Mouse (Mus musculus) liver (tissue): Measurements from ENCODE around the gene Kcnh1.

Experiments
- DNase-seq: peaks from one replicate; pipeline ENCODE4 v3.0.0-alpha.2; 2020; ENCODE audit warnings: mixed read lengths

Kcnh1 gene

GRCm38 (mm10) chr1:192533016-192533415 lies 342.4 kb downstream of the Kcnh1 start:
- DNase-seq, result no peak

DNA sequence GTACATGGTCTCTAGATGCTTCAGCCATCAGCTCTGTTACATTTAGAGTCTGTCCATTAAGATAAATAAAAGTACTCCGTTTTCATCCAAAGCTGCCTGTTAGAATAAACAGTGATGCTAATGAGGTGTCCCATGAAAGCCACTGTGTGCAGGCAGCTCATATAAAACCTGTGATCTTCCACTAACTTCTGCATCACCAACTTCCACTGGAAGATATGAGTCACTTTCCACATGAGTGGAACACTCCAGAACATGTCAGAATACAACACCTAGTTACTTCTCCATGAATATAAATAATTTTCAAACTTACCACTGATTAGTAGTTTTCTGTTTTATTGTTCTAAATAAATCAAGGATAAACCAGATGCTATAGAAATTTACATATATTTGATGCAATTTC lies 345.9 kb downstream of the Kcnh1 start:
- DNase-seq, result no peak

DNA sequence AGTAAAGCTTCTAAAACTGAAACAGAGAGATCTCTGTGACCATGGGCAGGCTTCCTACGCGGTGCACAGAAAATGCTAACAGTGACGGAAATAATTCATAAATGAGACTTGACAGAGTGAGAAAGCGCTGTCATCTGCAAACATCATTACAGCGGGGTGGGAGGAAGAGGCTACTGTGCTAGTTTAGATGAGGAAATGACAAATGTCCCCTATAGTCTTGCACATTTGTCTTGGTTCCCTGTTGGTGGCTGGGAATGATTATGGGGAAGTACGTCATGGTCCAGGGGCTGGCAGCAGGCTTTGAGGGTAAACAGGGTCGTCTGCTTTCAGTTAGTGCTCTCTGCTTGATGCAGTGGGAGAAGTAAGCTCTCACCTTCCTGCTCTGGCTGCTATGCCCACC lies 346.6 kb downstream of the Kcnh1 start:
- DNase-seq, result no peak

- no peak for DNase-seq
These were observed 351.5 kb downstream of the Kcnh1 start for GRCm38 (mm10) chr1:192542093-192542492.

GRCm38 (mm10) chr1:192543686-192544085 lies 353.1 kb downstream of the Kcnh1 start:
- DNase-seq, result no peak

- DNase-seq, result no peak
These were observed 353.5 kb downstream of the Kcnh1 start for GRCm38 (mm10) chr1:192544091-192544490.

- DNase-seq, result no peak
These were observed 354.3 kb downstream of the Kcnh1 start for GRCm38 (mm10) chr1:192544901-192545300.

DNA sequence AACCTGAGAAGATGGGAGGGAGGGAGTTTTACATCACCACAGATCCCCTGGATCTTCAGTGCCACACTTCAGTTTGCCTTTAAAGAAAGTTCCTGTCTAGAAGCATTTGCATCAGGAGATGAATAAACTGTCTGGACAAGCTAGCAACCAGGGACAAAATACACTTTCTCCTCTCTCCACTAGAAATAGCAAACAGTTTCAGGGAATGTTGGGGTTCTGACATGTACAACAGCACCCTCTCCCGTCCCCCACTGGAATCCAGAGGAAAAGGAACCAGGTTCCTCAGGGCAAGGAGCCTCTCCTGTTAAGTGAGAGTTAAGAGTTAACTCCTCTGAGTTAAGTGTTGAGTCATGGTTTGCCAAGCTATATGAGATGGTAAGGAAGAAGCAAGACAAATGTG lies 356.3 kb downstream of the Kcnh1 start:
- DNase-seq, result no peak

GRCm38 (mm10) chr1:192550561-192550960 lies 360.0 kb downstream of the Kcnh1 start:
- no peak for DNase-seq

DNA sequence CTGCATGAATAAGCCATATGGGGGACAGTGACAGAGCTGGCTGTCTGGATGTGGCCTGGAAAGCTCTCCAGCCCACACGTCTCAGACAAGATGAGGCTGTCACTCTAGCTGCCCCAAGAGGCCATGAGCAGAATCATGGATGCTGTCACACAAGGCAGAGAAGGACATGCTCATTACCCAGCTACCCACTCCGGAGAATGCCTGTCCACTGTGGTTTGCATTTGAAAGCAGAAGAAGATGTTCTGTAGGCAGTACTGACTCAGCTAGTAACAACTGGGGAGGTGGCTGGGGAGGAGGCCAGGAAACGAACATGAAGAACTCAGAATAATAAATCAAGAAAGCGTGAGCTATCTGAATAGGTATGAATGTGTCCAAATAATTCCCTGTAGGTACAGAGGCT lies 364.9 kb downstream of the Kcnh1 start:
- no peak for DNase-seq

GRCm38 (mm10) chr1:192557978-192558594 lies 367.5 kb downstream of the Kcnh1 start:
- DNase-seq, result no peak

- no peak for DNase-seq
These were observed 368.8 kb downstream of the Kcnh1 start for GRCm38 (mm10) chr1:192559341-192559740.
